Mouse (Mus musculus) cerebellum, adult 11-12 months (tissue): ENCODE measurements around the gene Olfr341.

ENCODE experiments used
- DNase-seq: peaks from one replicate; pipeline ENCODE4 v3.0.0; 2022

The Olfr341 gene

GRCm38 (mm10) chr2:36482368-36482767 is at the start of gene Olfr341:
Gene Olfr341 (minus strand): TSS chr2:36482468.
- no peak for DNase-seq

GRCm38 (mm10) chr2:36524698-36525097 is 42.4 kb upstream of the Olfr341 start, which contains the start of gene Olfr342:
Gene Olfr342 (plus strand): TSS chr2:36524998.
- DNase-seq = no peak

GRCm38 (mm10) chr2:36473634-36474033 is 8.6 kb downstream of the Olfr341 start:
- no peak for DNase-seq

- no peak for DNase-seq
These were observed 30.0 kb downstream of the Olfr341 start, which contains the start of gene Olfr340 for GRCm38 (mm10) chr2:36452287-36452686. Gene Olfr340 (plus strand): TSS chr2:36452587.
